Mouse (Mus musculus) heart, embryonic 10.5 days (tissue): ENCODE measurements around the gene Arpc5. TPM values are rescaled to one million over a fixed set of nuclear protein-coding genes. Genes with fewer than 3 reads are reported as not detected.

Experiments used
- DNase-seq: peaks from one replicate; pipeline ENCODE4 v3.0.0-alpha.2; 2017; ENCODE audit warnings: low spot score
- H3K27ac ChIP-seq: fragments of 300-500 bp; sonication (generic); 2 replicates; pipeline ENCODE4 v1.5.1; 2016; ENCODE audit warnings: mild to moderate bottlenecking
- H3K27me3 ChIP-seq: fragments of 300-500 bp; sonication (generic); 2 replicates; pipeline ENCODE4 v1.6.1; 2016; ENCODE audit warnings: mild to moderate bottlenecking; ENCODE audit not compliant: poor library complexity, insufficient read depth, severe bottlenecking
- H3K36me3 ChIP-seq: fragments of 300-500 bp; sonication (generic); 2 replicates; pipeline ENCODE4 v1.6.1; 2016; ENCODE audit warnings: mild to moderate bottlenecking, moderate library complexity
- H3K4me1 ChIP-seq: fragments of 300-500 bp; sonication (generic); 2 replicates; pipeline ENCODE4 v1.6.1; 2016; ENCODE audit warnings: mild to moderate bottlenecking
- H3K4me3 ChIP-seq: fragments of 300-500 bp; sonication (generic); 2 replicates; pipeline ENCODE4 v1.5.1; 2016; ENCODE audit warnings: mild to moderate bottlenecking, moderate library complexity
- H3K9me3 ChIP-seq: fragments of 300-500 bp; sonication (generic); 2 replicates; pipeline ENCODE4 v1.6.1; 2016; ENCODE audit warnings: mild to moderate bottlenecking, moderate library complexity
- WGBS: fragments of 180-500 bp; shearing (Covaris S2); methylation state at CpG from one replicate; pipeline ENCODE4 v1.1.7; 2016; 5-methylcytosine and 5-hydroxymethylcytosine counted together
- polyA plus RNA-seq: library from polyadenylated mRNA; unstranded; fragments of >200 nt; fragmentation: Nextera tagmentation; extraction: Ambion mirVana; gene quantifications from 2 replicates; pipeline ENCODE4 v1.2.1, GENCODE M21; 2016

Gene Arpc5
- polyA plus RNA-seq, 1 experiment from 2014 or later = 238 TPM

DNA sequence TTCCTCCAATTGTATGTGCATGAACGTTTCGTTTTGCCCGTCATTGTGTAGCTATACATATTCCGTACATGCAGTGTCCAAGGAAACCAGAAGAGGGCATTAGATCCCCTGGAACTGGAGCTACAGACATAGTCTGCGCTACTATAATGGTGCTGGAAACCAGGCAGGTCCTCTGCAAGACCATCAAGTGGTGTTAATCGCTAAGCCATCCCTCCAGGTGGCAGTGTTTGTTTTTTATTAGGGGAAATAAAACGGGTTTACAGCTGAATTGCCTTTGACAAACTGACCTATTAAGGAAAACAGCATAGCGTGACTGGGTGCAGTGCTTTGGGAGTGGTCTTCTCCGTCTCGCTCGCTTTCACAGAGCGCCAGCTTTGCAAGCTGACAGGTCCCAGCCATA lies 23.9 kb downstream of the Arpc5 start:
- DNase-seq = no peak
- H3K36me3 ChIP-seq = no peaks in the 10 kb centered on the region
- H3K27me3 ChIP-seq = no peaks in the 10 kb centered on the region
- peak overlapping the region; percentile 32 for H3K4me3 ChIP-seq
- peak overlapping the region; percentile 80; the same call in 1 of the 2 replicates for H3K27ac ChIP-seq
- WGBS = 19% methylated on average over 12 of the region's 12 CpGs
- H3K9me3 ChIP-seq = no peaks in the 10 kb centered on the region
- peaks cover 32% of the 10 kb centered on the region for H3K4me1 ChIP-seq

DNA sequence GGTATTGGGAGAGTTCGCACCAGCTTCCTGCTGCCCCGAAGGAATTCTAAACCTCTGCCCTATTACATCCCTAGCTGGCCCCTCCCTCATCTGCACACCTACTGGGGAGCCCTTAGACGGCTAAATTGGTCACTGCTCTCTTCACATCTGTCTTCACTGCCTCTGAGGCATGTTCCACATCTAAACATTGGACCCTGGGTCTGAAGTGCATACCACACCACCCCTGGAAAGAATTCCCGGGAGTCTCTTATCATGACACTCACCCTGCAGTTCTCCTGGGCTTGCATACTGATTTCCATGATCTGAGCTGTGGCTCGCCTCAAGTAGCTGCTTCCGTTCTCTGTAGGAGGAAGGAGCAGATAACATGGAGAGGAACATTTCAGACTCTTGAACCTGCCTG lies 24.5 kb downstream of the Arpc5 start:
- Histone ChIP-seq H3K4me3 (peak overlapping the region; percentile 32), H3K27me3 (no peaks in the 10 kb centered on the region)
- WGBS = 2% methylated on average over 6 of the region's 6 CpGs

DNA sequence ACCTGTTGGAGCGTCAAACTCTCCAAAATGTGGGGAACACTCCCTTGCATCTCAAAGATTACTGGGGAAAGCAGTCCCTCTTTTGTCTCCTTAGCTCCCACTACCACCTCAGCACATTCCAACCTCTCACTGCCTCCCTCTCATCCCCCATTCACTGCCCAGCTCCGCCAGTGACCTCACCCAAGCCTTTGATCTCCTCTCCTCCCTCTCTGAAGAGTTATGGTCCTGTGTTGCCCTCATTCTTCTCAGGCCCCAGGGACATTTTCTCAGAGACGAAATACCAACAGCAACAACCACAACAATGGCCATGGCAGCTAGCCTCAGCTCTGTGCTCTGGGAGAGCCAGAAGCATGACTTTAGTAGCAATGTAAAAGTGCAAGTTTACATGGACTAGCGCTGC lies 24.9 kb downstream of the Arpc5 start:
- peaks cover 39% of the 10 kb centered on the region for H3K4me1 ChIP-seq
- peak; percentile 85 for DNase-seq
- H3K4me3 ChIP-seq = no peak overlapping the region
- H3K9me3 ChIP-seq = no peaks in the 10 kb centered on the region
- peak overlapping the region; percentile 80 for H3K27ac ChIP-seq
- no peaks in the 10 kb centered on the region for H3K36me3 ChIP-seq
- 18% methylated on average over 4 of the region's 4 CpGs for WGBS
- H3K27me3 ChIP-seq = no peaks in the 10 kb centered on the region

More for the DNA sequence above, 24.5 kb downstream of the Arpc5 start:
- DNase-seq = peak; percentile 85
- no peaks in the 10 kb centered on the region for H3K36me3 ChIP-seq
- H3K4me1 ChIP-seq = peaks cover 35% of the 10 kb centered on the region
- peak overlapping the region; percentile 80 for H3K27ac ChIP-seq
- H3K9me3 ChIP-seq = no peaks in the 10 kb centered on the region

DNA sequence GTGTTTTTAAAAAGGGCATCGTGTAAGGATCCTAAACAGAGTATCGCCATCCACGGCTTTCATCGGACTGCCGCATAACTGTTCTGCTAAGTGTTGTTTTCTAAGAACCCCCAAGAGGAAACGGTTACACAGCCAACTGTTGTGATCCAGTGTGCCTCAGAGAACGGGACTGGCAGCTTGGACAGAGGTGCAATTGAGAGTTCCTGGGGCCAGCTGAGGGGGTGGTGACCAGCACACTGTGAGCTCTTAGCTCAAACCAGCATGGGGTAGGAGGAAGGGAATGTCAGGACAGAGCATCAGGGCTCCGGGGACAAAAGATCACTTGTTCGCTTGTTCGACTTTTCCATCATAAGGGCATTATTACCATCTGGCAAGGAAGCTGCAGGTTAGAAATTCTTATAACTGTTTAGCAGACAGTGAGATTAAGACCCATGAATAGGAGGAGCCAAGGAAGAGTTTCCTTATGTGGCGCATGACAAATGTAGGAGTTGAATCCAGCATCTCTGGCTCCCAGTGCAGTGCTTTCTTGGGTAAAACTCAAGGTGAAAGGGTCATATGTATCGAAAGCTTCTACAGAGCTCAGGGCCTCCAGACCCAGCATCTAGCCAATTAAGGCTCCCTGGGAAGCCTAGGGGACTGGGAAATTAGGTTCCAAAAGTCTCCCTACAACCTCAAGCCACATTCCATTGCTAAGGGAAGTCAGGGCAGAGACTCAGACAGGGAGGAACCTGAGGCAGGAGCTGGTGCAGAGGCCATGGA lies 26.6 kb downstream of the Arpc5 start:
- H3K27ac ChIP-seq = peak overlapping the region; percentile 73
- H3K4me3 ChIP-seq = no peak overlapping the region
- peaks cover 39% of the 10 kb centered on the region for H3K4me1 ChIP-seq
- H3K27me3 ChIP-seq = no peaks in the 10 kb centered on the region
- DNase-seq = no peak
- WGBS = 54% methylated on average over 12 of the region's 12 CpGs
- no peaks in the 10 kb centered on the region for H3K36me3 ChIP-seq
- no peaks in the 10 kb centered on the region for H3K9me3 ChIP-seq

DNA sequence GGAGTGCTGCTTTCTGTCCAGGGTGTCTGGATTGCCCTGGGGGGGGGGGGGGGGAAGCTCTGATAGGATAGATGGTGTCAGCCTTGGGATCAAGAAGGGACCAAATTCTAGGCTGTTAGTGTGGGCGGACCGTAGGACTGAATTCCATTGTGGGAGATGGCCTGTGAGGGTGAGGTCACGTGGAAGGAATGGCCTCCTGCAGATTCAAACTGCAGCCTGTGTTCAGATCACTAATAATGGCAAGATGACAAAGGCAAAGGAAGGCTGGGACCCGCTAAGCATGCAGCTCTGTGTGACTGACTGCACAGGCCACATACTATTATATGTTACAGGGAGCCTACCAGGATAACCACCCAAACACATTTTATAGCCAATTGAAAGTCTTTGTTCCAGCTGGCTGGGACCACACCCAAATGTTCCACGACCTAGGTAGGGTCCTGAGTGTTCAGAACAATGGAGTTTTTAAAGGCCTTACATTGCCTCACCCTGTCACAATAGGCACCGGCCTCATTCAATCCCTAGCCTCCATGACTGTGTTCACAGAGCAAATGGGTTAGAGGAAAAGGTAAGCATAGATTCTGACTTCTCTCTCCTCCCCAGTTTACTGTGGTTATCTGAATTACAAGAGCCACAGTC lies 27.3 kb downstream of the Arpc5 start:
- Histone ChIP-seq H3K4me1 (peaks cover 41% of the 10 kb centered on the region), H3K27ac (peak overlapping the region; percentile 73), H3K9me3 (no peaks in the 10 kb centered on the region), H3K4me3 (no peak overlapping the region), H3K27me3 (no peaks in the 10 kb centered on the region), H3K36me3 (no peaks in the 10 kb centered on the region)
- no peak for DNase-seq
- 57% methylated on average over 6 of the region's 6 CpGs for WGBS

DNA sequence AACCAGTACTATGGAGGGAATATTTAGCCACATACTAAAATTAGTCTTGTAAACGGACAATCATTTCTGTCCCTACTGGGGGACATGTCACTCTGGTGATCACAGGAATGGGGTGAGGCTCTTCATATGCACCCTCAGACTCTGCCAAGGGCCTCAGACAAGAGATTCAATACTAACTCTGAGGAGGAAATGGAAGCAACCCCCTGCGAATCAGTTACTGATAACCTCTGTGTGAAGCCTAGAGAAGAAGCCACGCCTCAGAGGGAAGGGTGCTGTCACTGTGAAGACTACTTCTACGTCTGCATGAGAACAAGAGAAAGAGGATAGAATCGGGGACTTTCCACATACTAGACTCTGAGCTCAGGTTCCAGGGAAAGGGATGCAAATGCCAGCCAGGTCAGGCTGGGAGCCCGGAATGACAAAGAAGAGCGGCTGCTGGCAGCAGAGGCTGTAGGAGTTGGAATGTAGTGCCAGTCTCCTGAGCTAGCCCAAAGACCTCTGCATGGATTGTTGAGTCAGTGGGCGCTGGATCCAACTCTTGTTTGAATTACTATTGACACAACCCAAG lies 29.4 kb downstream of the Arpc5 start:
- Histone ChIP-seq H3K27ac (no peak overlapping the region), H3K36me3 (no peaks in the 10 kb centered on the region), H3K27me3 (no peaks in the 10 kb centered on the region), H3K4me3 (no peak overlapping the region), H3K4me1 (peaks cover 49% of the 10 kb centered on the region), H3K9me3 (no peaks in the 10 kb centered on the region)
- no peak for DNase-seq
- WGBS = 50% methylated on average over 8 of the region's 8 CpGs

DNA sequence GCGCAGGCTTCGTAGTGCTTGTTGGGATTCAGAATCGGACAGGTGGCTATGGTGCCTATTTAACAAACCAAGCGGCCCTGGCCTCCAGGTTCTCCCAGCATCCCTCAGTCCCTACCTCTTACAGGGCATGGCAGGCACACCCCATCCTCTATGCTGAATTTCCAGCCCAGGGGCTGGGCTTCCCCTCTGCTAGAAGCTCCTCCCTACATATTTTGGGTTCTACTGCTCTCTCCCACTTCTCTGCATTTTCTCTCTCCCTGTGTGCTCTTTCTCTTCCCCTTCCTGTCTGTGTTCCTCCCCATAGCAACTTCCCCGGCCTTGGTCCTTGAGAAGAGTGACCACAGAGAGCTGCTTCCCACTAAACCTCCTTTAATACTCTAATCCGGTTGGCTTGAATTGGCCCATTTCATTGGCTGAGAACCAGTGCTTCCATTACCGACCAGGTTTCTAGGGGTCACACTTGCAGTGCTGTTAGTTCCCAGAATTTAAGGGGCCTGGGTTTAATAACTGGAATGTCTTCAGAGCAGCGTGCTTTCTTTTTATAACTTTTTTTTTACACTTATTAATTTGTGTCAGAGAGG lies 30.4 kb downstream of the Arpc5 start:
- 79% methylated on average over 8 of the region's 8 CpGs for WGBS
- H3K36me3 ChIP-seq = no peaks in the 10 kb centered on the region
- no peaks in the 10 kb centered on the region for H3K9me3 ChIP-seq
- no peak overlapping the region for H3K27ac ChIP-seq
- no peaks in the 10 kb centered on the region for H3K27me3 ChIP-seq
- H3K4me1 ChIP-seq = peaks cover 39% of the 10 kb centered on the region
- no peak overlapping the region for H3K4me3 ChIP-seq
- no peak for DNase-seq

DNA sequence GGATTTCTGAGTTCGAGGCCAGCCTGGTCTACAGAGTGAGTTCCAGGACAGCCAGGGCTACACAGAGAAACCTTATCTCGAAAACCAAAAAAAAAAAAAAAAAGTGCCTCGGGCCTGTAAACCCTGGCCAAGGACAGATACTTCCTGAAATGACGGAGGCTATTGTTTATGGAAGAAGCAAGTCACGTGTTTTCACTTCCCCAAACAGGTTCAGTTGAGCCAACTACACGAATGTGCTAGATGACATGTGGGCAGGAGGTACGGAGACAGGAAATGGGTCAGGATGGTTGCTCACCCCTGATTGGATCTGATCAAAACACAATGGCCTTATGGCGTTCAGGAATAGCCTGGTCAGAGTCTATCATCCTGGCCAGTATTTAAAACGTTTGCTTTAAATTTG lies 31.8 kb downstream of the Arpc5 start:
- H3K27ac ChIP-seq = peak overlapping the region; percentile 42; the same call in 1 of the 2 replicates
- H3K4me3 ChIP-seq = no peak overlapping the region
- WGBS = 62% methylated on average over 9 of the region's 9 CpGs
- no peaks in the 10 kb centered on the region for H3K27me3 ChIP-seq
- DNase-seq = no peak
- no peaks in the 10 kb centered on the region for H3K9me3 ChIP-seq
- no peaks in the 10 kb centered on the region for H3K36me3 ChIP-seq
- H3K4me1 ChIP-seq = peaks cover 31% of the 10 kb centered on the region

DNA sequence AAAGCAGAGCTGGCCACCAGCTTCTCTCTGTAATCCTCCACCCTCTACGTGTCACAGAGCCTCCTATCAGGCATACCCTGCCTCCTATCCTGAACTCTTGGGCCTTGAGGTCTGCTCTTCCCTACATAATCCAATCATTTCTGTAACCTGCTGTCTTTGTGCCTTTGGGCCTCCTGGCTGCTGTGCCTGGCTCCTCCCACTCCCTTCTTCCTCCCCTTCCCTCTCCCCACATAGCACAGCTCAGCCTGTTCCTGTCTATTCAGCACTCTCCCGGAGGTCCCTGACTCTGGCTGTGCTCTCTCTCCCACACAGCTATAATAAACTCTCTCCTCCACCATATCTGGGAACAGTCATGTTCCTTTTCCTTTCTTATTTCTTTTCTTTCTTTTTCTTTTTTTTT lies 33.6 kb downstream of the Arpc5 start, which contains the start of gene Ncf2:
TSS of gene Ncf2 (plus strand) at position 298 of the 400 bp plus-strand sequence.
- H3K36me3 ChIP-seq = no peaks in the 10 kb centered on the region
- WGBS = 13% methylated on average over 2 of the region's 2 CpGs
- peaks cover 23% of the 10 kb centered on the region for H3K4me1 ChIP-seq
- peak within 1 kb of the TSS; percentile 76 for H3K27ac ChIP-seq
- no peak within 1 kb of the TSS for H3K4me3 ChIP-seq
- no peak for DNase-seq
- no peaks in the 10 kb centered on the region for H3K27me3 ChIP-seq
- no peaks in the 10 kb centered on the region for H3K9me3 ChIP-seq

DNA sequence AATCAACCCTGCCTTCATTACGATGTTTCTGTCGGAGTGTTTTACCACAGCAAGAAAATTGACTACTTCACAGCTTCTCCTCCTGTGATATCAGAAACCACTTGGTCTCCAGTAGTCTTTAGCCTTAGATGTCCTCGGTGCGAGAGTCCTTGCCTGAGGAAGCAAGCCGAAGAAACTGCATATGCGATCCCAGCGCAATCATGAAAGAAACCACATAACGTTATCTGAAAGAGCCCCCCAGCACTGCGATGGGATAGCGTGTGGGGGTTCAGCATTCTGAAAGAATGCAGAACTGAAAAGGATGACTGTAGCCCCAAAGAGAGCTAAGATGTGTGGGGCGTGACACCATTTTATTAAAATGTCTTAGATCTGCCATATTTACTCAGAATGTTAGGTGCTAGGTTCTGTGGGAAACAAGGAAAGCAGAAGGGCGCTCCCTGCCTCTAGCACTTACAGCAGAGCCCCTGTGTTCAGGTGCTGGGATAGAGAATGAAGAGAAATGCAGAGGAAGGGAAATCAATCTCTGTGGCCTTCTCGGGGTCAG lies 34.4 kb downstream of the Arpc5 start:
- H3K36me3 ChIP-seq = no peaks in the 10 kb centered on the region
- no peak for DNase-seq
- H3K4me1 ChIP-seq = peaks cover 21% of the 10 kb centered on the region
- H3K27me3 ChIP-seq = no peaks in the 10 kb centered on the region
- H3K9me3 ChIP-seq = no peaks in the 10 kb centered on the region
- no peak overlapping the region for H3K4me3 ChIP-seq
- WGBS = 85% methylated on average over 13 of the region's 13 CpGs
- H3K27ac ChIP-seq = no peak overlapping the region

DNA sequence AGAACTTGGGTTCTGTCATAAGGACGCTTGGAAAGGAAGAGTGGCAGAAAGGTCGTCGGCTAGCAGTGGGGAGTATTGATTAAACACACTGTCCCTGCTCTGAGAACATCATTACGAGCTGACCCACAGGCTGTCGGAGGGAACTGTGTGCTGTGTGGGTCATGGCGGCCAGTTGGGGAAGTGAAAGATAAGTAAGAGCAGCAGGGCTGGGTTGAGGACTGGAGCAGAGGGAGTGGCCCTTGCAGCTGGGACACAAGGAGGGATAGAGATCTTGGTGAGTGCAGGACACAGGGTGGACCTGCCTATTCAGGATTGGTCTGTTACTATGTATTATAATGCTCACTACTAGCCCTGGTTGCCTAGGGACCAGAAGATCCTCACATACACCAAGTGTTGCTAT lies 38.6 kb downstream of the Arpc5 start:
- Histone ChIP-seq H3K27me3 (no peaks in the 10 kb centered on the region), H3K36me3 (no peaks in the 10 kb centered on the region), H3K4me1 (peaks cover 15% of the 10 kb centered on the region), H3K27ac (no peak overlapping the region), H3K9me3 (no peaks in the 10 kb centered on the region), H3K4me3 (no peak overlapping the region)
- DNase-seq = no peak
- WGBS = 75% methylated on average over 6 of the region's 6 CpGs

DNA sequence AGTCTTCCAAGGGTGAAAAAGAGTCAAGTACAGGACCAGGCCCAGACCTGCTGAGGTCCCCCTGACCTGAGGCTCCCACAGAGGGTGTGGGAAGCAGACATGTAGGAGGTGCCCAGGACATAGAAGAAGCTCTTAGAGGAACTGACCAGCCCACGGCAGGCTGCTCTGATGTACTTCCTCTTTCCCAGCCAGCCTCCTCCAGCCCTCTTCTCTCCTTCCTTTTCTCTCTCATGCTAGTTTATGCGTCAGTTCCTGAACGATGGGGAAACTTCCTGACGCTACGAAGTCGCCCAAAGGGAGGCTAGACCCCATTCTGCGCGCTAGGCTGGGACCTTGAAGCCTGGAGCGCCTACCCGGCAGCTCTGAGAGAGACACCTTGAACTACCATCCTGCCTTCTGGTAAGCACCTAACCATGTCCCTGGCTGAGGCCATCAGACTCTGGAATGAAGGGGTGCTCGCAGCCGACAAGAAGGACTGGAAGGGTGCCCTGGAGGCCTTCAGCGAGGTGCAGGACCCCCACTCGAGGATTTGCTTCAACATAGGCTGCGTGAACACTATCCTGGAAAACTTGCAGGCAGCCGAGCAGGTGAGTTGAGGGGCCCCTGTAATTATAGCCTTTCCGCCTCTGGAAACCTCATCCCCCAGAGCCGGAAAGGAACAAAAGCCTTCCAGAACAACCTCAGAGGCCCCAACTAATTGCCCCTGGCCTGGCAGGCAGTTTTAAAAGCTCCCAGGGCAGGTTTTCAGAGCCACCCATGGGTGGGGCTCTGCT lies 41.5 kb downstream of the Arpc5 start:
- WGBS = 73% methylated on average over 18 of the region's 18 CpGs
- H3K36me3 ChIP-seq = no peaks in the 10 kb centered on the region
- no peak for DNase-seq
- H3K4me3 ChIP-seq = no peak overlapping the region
- peaks cover 20% of the 10 kb centered on the region for H3K4me1 ChIP-seq
- no peaks in the 10 kb centered on the region for H3K9me3 ChIP-seq
- peak overlapping the region; percentile 39 for H3K27ac ChIP-seq
- H3K27me3 ChIP-seq = no peaks in the 10 kb centered on the region
